Mouse (Mus musculus) left cerebral cortex, adult 9 months (tissue): ENCODE data around the gene Tfeb.

Experiments used
- DNase-seq, 2 experiments: peaks; one replicate each; pipeline ENCODE4 v3.0.0; 2022; ENCODE audit warnings: low spot score in 2 of 2

Gene Tfeb

GRCm38 (mm10) chr17:47736856-47737255, at the start of gene Tfeb:
Gene Tfeb, plus strand, starts transcription at chr17:47737030.
- DNase-seq: peak; percentile 86 to 96

GRCm38 (mm10) chr17:47687409-47688343, 49.2 kb upstream of the Tfeb start:
- peak; percentile 93 to 95 for DNase-seq

GRCm38 (mm10) chr17:47688344-47688607, 48.6 kb upstream of the Tfeb start, which contains the start of gene Tomm6:
Gene Tomm6, minus strand, starts transcription at chr17:47688386.
- no peak for DNase-seq

- peak in 1 of 2 experiments; percentile 65 for DNase-seq
Measured at GRCm38 (mm10) chr17:47688608-47689575, 47.9 kb upstream of the Tfeb start, which contains the start of gene Frs3. Gene Frs3, plus strand, starts transcription at chr17:47689030.

GRCm38 (mm10) chr17:47689894-47690293, 46.9 kb upstream of the Tfeb start:
- DNase-seq: no peak

GRCm38 (mm10) chr17:47691650-47692049, 45.2 kb upstream of the Tfeb start:
- no peak for DNase-seq

- DNase-seq: no peak
Measured at GRCm38 (mm10) chr17:47693671-47694441, 43.0 kb upstream of the Tfeb start.

GRCm38 (mm10) chr17:47694442-47694502, 42.6 kb upstream of the Tfeb start, which contains the start of gene Gm21981:
Gene Gm21981, minus strand, starts transcription at chr17:47694455.
- no peak for DNase-seq

- peak; percentile 90 to 97 for DNase-seq
Measured at GRCm38 (mm10) chr17:47694503-47695336, 42.1 kb upstream of the Tfeb start, which contains the start of gene Prickle4. Gene Prickle4, minus strand, starts transcription at chr17:47694736.

- DNase-seq: no peak
Measured at GRCm38 (mm10) chr17:47695337-47695710, 41.5 kb upstream of the Tfeb start.

- DNase-seq: no peak
Measured at GRCm38 (mm10) chr17:47698156-47698555, 38.7 kb upstream of the Tfeb start.

- no peak for DNase-seq
Measured at GRCm38 (mm10) chr17:47699055-47699454, 37.8 kb upstream of the Tfeb start.

GRCm38 (mm10) chr17:47701793-47702192, 35.0 kb upstream of the Tfeb start:
- DNase-seq: no peak

- no peak for DNase-seq
Measured at GRCm38 (mm10) chr17:47702548-47703345, 34.1 kb upstream of the Tfeb start.

GRCm38 (mm10) chr17:47703556-47703955, 33.3 kb upstream of the Tfeb start:
- DNase-seq: no peak

- no peak for DNase-seq
Measured at GRCm38 (mm10) chr17:47704692-47705091, 32.1 kb upstream of the Tfeb start.

GRCm38 (mm10) chr17:47706196-47706595, 30.6 kb upstream of the Tfeb start:
- no peak for DNase-seq

GRCm38 (mm10) chr17:47707961-47708360, 28.9 kb upstream of the Tfeb start:
- DNase-seq: no peak

- no peak for DNase-seq
Measured at GRCm38 (mm10) chr17:47708972-47709371, 27.9 kb upstream of the Tfeb start.

GRCm38 (mm10) chr17:47710036-47710435, 26.8 kb upstream of the Tfeb start:
- DNase-seq: no peak
